Mouse (Mus musculus) lung, embryonic 14.5 days (tissue): ENCODE results near the gene Gabbr2. TPM values are rescaled to one million over a fixed set of nuclear protein-coding genes. Genes with fewer than 3 reads are reported as not detected.

Experiments used
- ATAC-seq: fragments of 200-750 bp; cut with Nextera tagmentation; 2 replicates; pipeline ENCODE4 v1.8.0; 2017; ENCODE audit warnings: mild to moderate bottlenecking, moderate TSS enrichment, moderate library complexity; ENCODE audit not compliant: insufficient read depth
- DNase-seq: peaks from one replicate; pipeline ENCODE4 v3.0.0-alpha.2; 2015
- H3K27ac ChIP-seq: fragments of 300-500 bp; sonication (generic); 2 replicates; pipeline ENCODE4 v1.5.1; 2014; ENCODE audit warnings: low read depth, mild to moderate bottlenecking, moderate library complexity
- H3K27me3 ChIP-seq: fragments of 300-500 bp; sonication (generic); 2 replicates; pipeline ENCODE4 v1.6.1; 2014; ENCODE audit warnings: low read length, control low read depth; ENCODE audit not compliant: insufficient read depth
- H3K36me3 ChIP-seq: fragments of 300-500 bp; sonication (generic); 2 replicates; pipeline ENCODE4 v1.6.1; 2014; ENCODE audit warnings: control low read depth; ENCODE audit not compliant: insufficient read depth
- H3K4me1 ChIP-seq: fragments of 300-500 bp; sonication (generic); 2 replicates; pipeline ENCODE4 v1.6.1; 2014; ENCODE audit warnings: antibody characterized with exemption, control low read depth; ENCODE audit not compliant: insufficient read depth
- H3K4me2 ChIP-seq: fragments of 300-500 bp; sonication (generic); 2 replicates; pipeline ENCODE4 v1.6.1; 2014; ENCODE audit warnings: mild to moderate bottlenecking
- H3K4me3 ChIP-seq: fragments of 300-500 bp; sonication (generic); 2 replicates; pipeline ENCODE4 v1.5.1; 2014; ENCODE audit warnings: low read depth, low read length
- H3K9ac ChIP-seq: fragments of 300-500 bp; sonication (generic); 2 replicates; pipeline ENCODE4 v1.6.1; 2014
- H3K9me3 ChIP-seq: fragments of 300-500 bp; sonication (generic); 2 replicates; pipeline ENCODE4 v1.6.1; 2016; ENCODE audit warnings: low read depth, low read length, control low read depth
- CTCF ChIP-seq: IDR thresholded peaks from 2 replicates; pipeline ENCODE4 v1.5.1; 2016; ENCODE audit warnings: antibody characterized with exemption, low read depth
- WGBS: fragments of 180-500 bp; shearing (Covaris S2); extraction: QIAGEN DNeasy Blood & Tissue Kit; methylation state at CpG from one replicate; pipeline ENCODE4 v1.1.7; 2014; 5-methylcytosine and 5-hydroxymethylcytosine counted together
- polyA plus RNA-seq: library from polyadenylated mRNA; unstranded; fragments of >200 nt; fragmentation: Nextera tagmentation; extraction: Ambion mirVana; gene quantifications from 2 replicates; pipeline ENCODE4 v1.2.1, GENCODE M21; 2014

Gene Gabbr2
- polyA plus RNA-seq, 1 experiment from 2014 or later, result not detected

- Histone ChIP-seq H3K36me3 (no peaks in the 10 kb centered on the region), H3K4me1 (no peaks in the 10 kb centered on the region), H3K9me3 (no peaks in the 10 kb centered on the region), H3K27me3 (peaks cover 52% of the 10 kb centered on the region), H3K27ac (no peak overlapping the region), H3K4me3 (no peak overlapping the region), H3K4me2 (no peak overlapping the region), H3K9ac (no peak overlapping the region)
- ATAC-seq, result no peak
- DNase-seq, result no peak
- no peak for TF ChIP-seq CTCF
- 29% methylated on average over 3 of the region's 3 CpGs for WGBS
Measured at GRCm38 (mm10) chr4:46988257-46988656, 3.4 kb downstream of the Gabbr2 start.

DNA sequence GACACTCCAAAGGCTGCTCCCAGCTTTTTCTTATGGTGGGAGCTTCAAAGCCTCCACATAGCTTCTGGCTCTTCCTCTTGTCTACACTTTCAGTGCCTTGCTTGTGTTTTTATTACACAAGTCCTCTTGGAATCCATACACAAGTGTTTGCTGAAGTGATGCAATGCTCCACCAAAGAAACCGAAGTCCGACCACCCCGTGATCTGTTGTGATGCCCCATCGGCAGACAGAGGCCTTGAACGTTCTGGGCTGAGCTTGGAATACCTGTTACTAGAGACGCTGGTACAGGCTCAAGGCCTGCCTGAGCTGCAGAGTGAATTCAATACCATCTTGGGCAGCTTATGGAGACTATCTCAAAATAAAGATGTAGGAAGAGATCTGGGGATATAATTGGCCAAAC, 3.9 kb downstream of the Gabbr2 start:
- no peak overlapping the region for H3K27ac ChIP-seq
- peaks cover 47% of the 10 kb centered on the region for H3K27me3 ChIP-seq
- no peak overlapping the region for H3K4me2 ChIP-seq
- no peak for DNase-seq
- TF ChIP-seq CTCF, result no peak
- no peaks in the 10 kb centered on the region for H3K36me3 ChIP-seq
- no peak overlapping the region for H3K4me3 ChIP-seq
- no peak overlapping the region for H3K9ac ChIP-seq
- ATAC-seq, result no peak
- H3K4me1 ChIP-seq, result no peaks in the 10 kb centered on the region
- WGBS, result 87% methylated on average over 6 of the region's 6 CpGs
- no peaks in the 10 kb centered on the region for H3K9me3 ChIP-seq

DNA sequence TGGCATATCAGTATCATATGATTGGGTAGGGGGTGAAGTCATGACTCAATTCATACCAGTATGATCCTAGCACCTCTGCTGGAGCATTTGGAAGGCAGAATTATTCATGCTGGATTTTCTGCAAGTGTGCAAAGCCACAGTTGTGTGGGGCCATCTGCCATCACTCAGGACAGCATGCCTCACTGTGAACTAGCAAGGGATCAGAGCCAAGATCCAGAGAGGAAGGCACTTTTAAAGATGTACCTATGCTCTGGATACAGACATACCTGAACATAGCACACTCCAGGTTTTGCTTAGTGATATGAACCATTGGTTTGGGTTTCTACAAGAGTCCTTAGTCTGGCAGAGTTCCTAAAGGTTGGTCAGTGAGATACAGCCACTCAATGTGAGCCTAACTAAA, 5.6 kb downstream of the Gabbr2 start:
- TF ChIP-seq CTCF, result no peak
- Histone ChIP-seq H3K4me2 (no peak overlapping the region), H3K4me3 (no peak overlapping the region), H3K4me1 (no peaks in the 10 kb centered on the region), H3K36me3 (no peaks in the 10 kb centered on the region), H3K9ac (no peak overlapping the region), H3K27ac (no peak overlapping the region), H3K27me3 (peaks cover 30% of the 10 kb centered on the region), H3K9me3 (no peaks in the 10 kb centered on the region)
- no peak for ATAC-seq
- no peak for DNase-seq

GRCm38 (mm10) chr4:46982912-46983311, 8.8 kb downstream of the Gabbr2 start:
- DNase-seq (no peak), ATAC-seq (no peak)
- 0 out of 2 replicates have a peak, but pooled peaks cover 1% of the 10 kb centered on the region for H3K27me3 ChIP-seq
- 53% methylated on average over 5 of the region's 5 CpGs for WGBS
- H3K27ac ChIP-seq, result no peak overlapping the region
- no peak overlapping the region for H3K4me3 ChIP-seq
- H3K4me1 ChIP-seq, result no peaks in the 10 kb centered on the region
- H3K9me3 ChIP-seq, result no peaks in the 10 kb centered on the region
- no peak overlapping the region for H3K4me2 ChIP-seq
- TF ChIP-seq CTCF, result no peak
- no peak overlapping the region for H3K9ac ChIP-seq
- no peaks in the 10 kb centered on the region for H3K36me3 ChIP-seq

GRCm38 (mm10) chr4:46982094-46982493, 9.6 kb downstream of the Gabbr2 start:
- no peak overlapping the region for H3K4me2 ChIP-seq
- no peak for DNase-seq
- no peak overlapping the region for H3K9ac ChIP-seq
- WGBS, result 85% methylated on average over 4 of the region's 4 CpGs
- no peaks in the 10 kb centered on the region for H3K36me3 ChIP-seq
- no peak for TF ChIP-seq CTCF
- no peak overlapping the region for H3K4me3 ChIP-seq
- H3K4me1 ChIP-seq, result no peaks in the 10 kb centered on the region
- H3K9me3 ChIP-seq, result no peaks in the 10 kb centered on the region
- no peaks in the 10 kb centered on the region for H3K27me3 ChIP-seq
- ATAC-seq, result no peak
- no peak overlapping the region for H3K27ac ChIP-seq

DNA sequence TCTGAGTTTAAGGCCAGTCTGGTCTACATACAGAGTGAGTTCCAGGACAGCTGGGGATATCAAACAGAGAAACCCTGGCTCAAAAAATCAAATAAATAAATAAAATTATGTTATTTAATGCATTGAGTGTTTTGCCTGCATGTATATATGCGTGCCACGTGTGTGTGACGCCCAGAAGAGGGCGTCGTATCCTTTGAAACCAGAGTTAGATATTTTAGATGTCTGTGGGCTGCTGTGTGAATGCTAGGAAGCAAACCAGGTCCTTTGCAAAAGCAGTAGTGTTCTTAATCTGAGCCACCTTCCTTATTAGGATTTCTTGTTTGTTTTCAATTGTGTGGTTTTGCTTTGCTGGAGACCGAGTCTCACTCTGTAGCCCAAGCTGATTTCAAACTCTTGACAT, 13.3 kb downstream of the Gabbr2 start:
- Histone ChIP-seq H3K4me2 (no peak overlapping the region), H3K4me1 (no peaks in the 10 kb centered on the region), H3K4me3 (no peak overlapping the region), H3K27ac (no peak overlapping the region), H3K27me3 (no peaks in the 10 kb centered on the region), H3K36me3 (no peaks in the 10 kb centered on the region), H3K9me3 (no peaks in the 10 kb centered on the region), H3K9ac (no peak overlapping the region)
- DNase-seq (no peak), ATAC-seq (no peak)
- 73% methylated on average over 6 of the region's 6 CpGs for WGBS
- TF ChIP-seq CTCF, result no peak

- H3K4me1 ChIP-seq, result no peaks in the 10 kb centered on the region
- H3K27me3 ChIP-seq, result no peaks in the 10 kb centered on the region
- H3K9me3 ChIP-seq, result no peaks in the 10 kb centered on the region
- H3K4me2 ChIP-seq, result no peak overlapping the region
- no peak overlapping the region for H3K9ac ChIP-seq
- TF ChIP-seq CTCF, result no peak
- no peak for DNase-seq
- WGBS, result 80% methylated on average over 7 of the region's 7 CpGs
- H3K4me3 ChIP-seq, result no peak overlapping the region
- H3K27ac ChIP-seq, result no peak overlapping the region
- ATAC-seq, result no peak
- no peaks in the 10 kb centered on the region for H3K36me3 ChIP-seq
Measured at GRCm38 (mm10) chr4:46977161-46977560, 14.5 kb downstream of the Gabbr2 start.

- Histone ChIP-seq H3K9me3 (no peaks in the 10 kb centered on the region), H3K27ac (no peak overlapping the region), H3K9ac (no peak overlapping the region), H3K27me3 (no peaks in the 10 kb centered on the region), H3K4me3 (no peak overlapping the region), H3K4me2 (no peak overlapping the region), H3K36me3 (no peaks in the 10 kb centered on the region), H3K4me1 (no peaks in the 10 kb centered on the region)
- no peak for TF ChIP-seq CTCF
- no peak for DNase-seq
- 56% methylated on average over 11 of the region's 11 CpGs for WGBS
- no peak for ATAC-seq
Measured at GRCm38 (mm10) chr4:46976671-46977071, 15.0 kb downstream of the Gabbr2 start.
